ENCODE assay signal across 25 mouse cellular contexts in the genomic region with DNA sequence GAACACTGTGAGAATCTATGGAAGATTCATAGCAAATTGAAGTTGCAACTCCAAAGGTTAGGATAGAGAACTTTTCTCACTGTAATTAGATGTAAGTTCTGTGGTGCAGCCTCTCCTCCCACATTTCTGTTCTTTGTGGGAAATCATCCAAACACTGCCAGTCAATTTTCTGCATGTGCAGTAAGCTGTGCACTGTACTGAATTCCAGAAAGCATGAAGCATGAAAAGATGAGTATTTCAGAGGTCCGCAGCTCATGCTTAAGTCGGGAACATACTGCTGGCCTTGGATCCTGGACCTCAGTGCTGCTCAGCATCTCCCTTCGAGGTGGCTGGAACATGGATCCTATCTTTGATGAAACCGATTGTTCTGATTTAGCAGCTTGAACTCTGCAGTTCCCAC. TPM values are rescaled to one million over a fixed set of nuclear protein-coding genes. Genes with fewer than 3 reads are reported as not detected.
A peak's percentile ranks its signal among the peaks of the same experiment; 100 is the strongest.
DNase-seq lines count a peak whose midpoint lies in the region; ATAC-seq lines count a peak whose summit lies in the region.
"Had no signal": no experiment of that assay in that cellular context is flagged by ENCODE, and none has a peak within 500 bp of the region (broad histone marks: within the 10 kb centered on the region; RNA-seq: fewer than 3 reads in every experiment).

No protein-coding gene starts in this region.

- no peak overlapping the region for H3K27ac ChIP-seq in embryonic facial prominence, embryonic 14.5 days (replicated peaks; ENCODE audit: low read depth, low read length)
- no peak overlapping the region for H3K27ac ChIP-seq in embryonic facial prominence, embryonic 10.5 days (replicated peaks)
- no peak overlapping the region for H3K27ac ChIP-seq in heart, embryonic 11.5 days (ENCODE audit: low read depth, low read length)
- H3K27ac ChIP-seq in midbrain, embryonic 13.5 days = no peak overlapping the region
- H3K27ac ChIP-seq: embryonic facial prominence, embryonic 13.5 days; forebrain, embryonic 13.5 days; forebrain, embryonic 15.5 days had no signal

- H3K4me1 ChIP-seq in embryonic facial prominence, embryonic 14.5 days (ENCODE audit: control insufficient read depth, insufficient read depth, low read length) = no peaks in the 10 kb centered on the region
- no peaks in the 10 kb centered on the region for H3K4me1 ChIP-seq in embryonic facial prominence, embryonic 10.5 days
- no peaks in the 10 kb centered on the region for H3K4me1 ChIP-seq in heart, embryonic 11.5 days (ENCODE audit: control insufficient read depth, insufficient read depth, low read length)
- H3K4me1 ChIP-seq in midbrain, embryonic 13.5 days (replicated peaks) = no peaks in the 10 kb centered on the region
- H3K4me1 ChIP-seq: embryonic facial prominence, embryonic 13.5 days; forebrain, embryonic 13.5 days; forebrain, embryonic 15.5 days had no signal

- no peak for ATAC-seq in embryonic facial prominence, embryonic 14.5 days (ENCODE audit: low read depth)
- no peak for ATAC-seq in heart, embryonic 11.5 days (replicated peaks; ENCODE audit: insufficient number of reproducible peaks, low FRiP score, low TSS enrichment)
- no peak for ATAC-seq in midbrain, embryonic 13.5 days
- ATAC-seq: activated CD4-positive, CD25-positive, alpha-beta regulatory T cell, adult 4 months; CD4-positive, CD25-positive, alpha-beta regulatory T cell, adult 4 months; forebrain, embryonic 13.5 days; forebrain, embryonic 15.5 days; forebrain, postnatal 0 days had no signal

- no peak overlapping the region for H3K4me3 ChIP-seq in embryonic facial prominence, embryonic 14.5 days (ENCODE audit: low read depth, low read length)
- H3K4me3 ChIP-seq in embryonic facial prominence, embryonic 10.5 days = no peak overlapping the region
- no peak overlapping the region for H3K4me3 ChIP-seq in heart, embryonic 11.5 days (ENCODE audit: low read depth, low read length)
- H3K4me3 ChIP-seq in midbrain, embryonic 13.5 days (replicated peaks) = no peak overlapping the region
- H3K4me3 ChIP-seq: embryonic facial prominence, embryonic 13.5 days; forebrain, embryonic 13.5 days; forebrain, embryonic 15.5 days had no signal

- H3K9ac ChIP-seq in embryonic facial prominence, embryonic 14.5 days (ENCODE audit: low read depth, low read length) = no peak overlapping the region
- no peak overlapping the region for H3K9ac ChIP-seq in heart, embryonic 11.5 days (ENCODE audit: low read depth, low read length)
- H3K9ac ChIP-seq in midbrain, embryonic 13.5 days (replicated peaks) = no peak overlapping the region
- H3K9ac ChIP-seq: embryonic facial prominence, embryonic 13.5 days; forebrain, embryonic 13.5 days; forebrain, embryonic 15.5 days; forebrain, postnatal 0 days had no signal

- DNase-seq in embryonic facial prominence, embryonic 14.5 days (ENCODE audit: low spot score) = peak; percentile 18
- DNase-seq in embryonic facial prominence, embryonic 10.5 days (ENCODE audit: low spot score) = no peak
- peak; percentile 25 for DNase-seq in heart, adult 11 months
- peak; percentile 24 for DNase-seq in layer of hippocampus, adult 9-11 months
- DNase-seq in layer of hippocampus, postnatal 25 days (ENCODE audit: extremely low spot score in 1 of 2, low spot score in 1 of 2) = no peak
- DNase-seq in brain, adult 2 months (ENCODE audit: low read depth, low spot score) = peak; percentile 41
- DNase-seq: adrenal gland, adult 8-10 months; adrenal gland, postnatal 14 days; adrenal gland, postnatal 36 days; B cell, adult 2 months; cerebellum, adult 11 months; cerebellum, adult 18-20 months; cerebellum, adult 8-10 months; cerebellum, adult 9-11 months; cerebellum, postnatal 14 days; forebrain, postnatal 0 days had no signal

- WGBS in embryonic facial prominence, embryonic 14.5 days = 80% methylated on average over 4 of the region's 4 CpGs
- WGBS in embryonic facial prominence, embryonic 10.5 days = 91% methylated on average over 4 of the region's 4 CpGs
- 77% methylated on average over 4 of the region's 4 CpGs for WGBS in heart, embryonic 11.5 days (ENCODE audit: insufficient replicate concordance)
- 90% methylated on average over 4 of the region's 4 CpGs for WGBS in midbrain, embryonic 13.5 days

- no peaks in the 10 kb centered on the region for H3K27me3 ChIP-seq in embryonic facial prominence, embryonic 14.5 days (replicated peaks; ENCODE audit: control insufficient read depth, insufficient read depth, low read length)
- H3K27me3 ChIP-seq in embryonic facial prominence, embryonic 10.5 days (replicated peaks; ENCODE audit: low read depth, poor library complexity, severe bottlenecking) = no peaks in the 10 kb centered on the region
- no peaks in the 10 kb centered on the region for H3K27me3 ChIP-seq in heart, embryonic 11.5 days (ENCODE audit: control insufficient read depth, insufficient read depth, low read length)
- no peaks in the 10 kb centered on the region for H3K27me3 ChIP-seq in midbrain, embryonic 13.5 days
- H3K27me3 ChIP-seq: CH12.LX; embryonic facial prominence, embryonic 13.5 days; forebrain, embryonic 13.5 days; forebrain, embryonic 15.5 days had no signal

- no peaks in the 10 kb centered on the region for H3K9me3 ChIP-seq in embryonic facial prominence, embryonic 14.5 days (ENCODE audit: control insufficient read depth, low read length)
- H3K9me3 ChIP-seq in embryonic facial prominence, embryonic 10.5 days = no peaks in the 10 kb centered on the region
- no peaks in the 10 kb centered on the region for H3K9me3 ChIP-seq in heart, embryonic 11.5 days (replicated peaks; ENCODE audit: control insufficient read depth, low read length)
- H3K9me3 ChIP-seq in midbrain, embryonic 13.5 days = no peaks in the 10 kb centered on the region
- H3K9me3 ChIP-seq: embryonic facial prominence, embryonic 13.5 days; forebrain, embryonic 13.5 days; forebrain, embryonic 15.5 days; G1E had no signal

- H3K36me3 ChIP-seq in embryonic facial prominence, embryonic 14.5 days (ENCODE audit: control insufficient read depth, insufficient read depth, low read length) = no peaks in the 10 kb centered on the region
- H3K36me3 ChIP-seq in embryonic facial prominence, embryonic 10.5 days (replicated peaks) = no peaks in the 10 kb centered on the region
- no peaks in the 10 kb centered on the region for H3K36me3 ChIP-seq in heart, embryonic 11.5 days (ENCODE audit: control insufficient read depth, insufficient read depth, low read length)
- no peaks in the 10 kb centered on the region for H3K36me3 ChIP-seq in midbrain, embryonic 13.5 days
- H3K36me3 ChIP-seq: embryonic facial prominence, embryonic 13.5 days; forebrain, embryonic 15.5 days; G1E had no signal

- H3K4me2 ChIP-seq in embryonic facial prominence, embryonic 14.5 days (ENCODE audit: low read depth, low read length) = no peak overlapping the region
- H3K4me2 ChIP-seq in heart, embryonic 11.5 days = no peak overlapping the region
- no peak overlapping the region for H3K4me2 ChIP-seq in midbrain, embryonic 13.5 days (replicated peaks)
- H3K4me2 ChIP-seq: embryonic facial prominence, embryonic 13.5 days; forebrain, embryonic 13.5 days; forebrain, embryonic 15.5 days had no signal

RNA-seq across cellular contexts. Expression of a gene that starts 41.3 kb away (rescaled TPM):
- 106 and 128 TPM in 2 replicates for polyA plus RNA-seq in embryonic facial prominence, embryonic 14.5 days (2014; fragmentation: Nextera tagmentation; extraction: Ambion mirVana)
- 148 and 153 TPM in 2 replicates for polyA plus RNA-seq in embryonic facial prominence, embryonic 10.5 days (2016; fragmentation: Nextera tagmentation; extraction: Ambion mirVana)
- polyA plus RNA-seq in heart, embryonic 11.5 days (2014; fragmentation: Nextera tagmentation; extraction: Ambion mirVana) = 130 and 131 TPM in 2 replicates
- 100 to 1,000 TPM; 104 to 116 TPM for total RNA-seq in layer of hippocampus, postnatal 25 days (2021)
- 147 and 160 TPM in 2 replicates for polyA plus RNA-seq in midbrain, embryonic 13.5 days (2015; fragmentation: Nextera tagmentation; extraction: Ambion mirVana)

Comparison
In these comparisons a context has a peak if more than half of its experiments do, and no peak if none do; other contexts are left out.
1. DNase-seq: peak in embryonic facial prominence, embryonic 14.5 days (single experiment), heart, adult 11 months (single experiment), layer of hippocampus, adult 9-11 months (single experiment) and brain, adult 2 months (single experiment); none in embryonic facial prominence, embryonic 10.5 days (single experiment) and layer of hippocampus, postnatal 25 days (0 of 2).